Mouse (Mus musculus) erythroblast, embryonic 14.5 days (primary cell): Measurements from ENCODE around the gene Tmem273.

ENCODE experiments used
- GATA1 ChIP-seq: IDR thresholded peaks from 2 replicates; pipeline ENCODE4 v1.6.1; 2012; ENCODE audit warnings: low read length, inconsistent platforms, mixed read lengths
- TAL1 ChIP-seq: IDR thresholded peaks from 3 replicates; pipeline ENCODE4 v1.6.1; 2012; ENCODE audit warnings: low read length, inconsistent platforms, mixed read lengths

DNA sequence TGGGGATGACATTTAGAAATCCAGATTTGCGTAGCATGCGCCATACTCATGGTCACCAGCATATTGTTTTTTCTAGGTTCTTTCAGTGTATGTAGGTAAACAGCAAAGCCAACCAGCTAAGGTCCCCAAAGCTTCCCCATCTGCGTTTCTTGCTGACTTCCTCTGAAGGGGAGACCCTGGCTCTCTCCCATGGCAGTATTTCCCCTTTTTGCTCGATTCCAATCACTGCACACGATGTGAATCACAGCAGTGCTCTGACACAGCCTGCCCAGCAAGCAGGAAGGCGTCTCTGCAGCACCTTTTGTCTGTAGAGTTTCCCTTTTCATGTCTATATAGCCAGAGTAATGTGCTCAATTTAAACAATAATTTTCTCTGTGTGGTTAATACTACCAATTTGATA, 26.7 kb downstream of the Tmem273 start:
- TF ChIP-seq TAL1 (no peak), GATA1 (no peak)
